Mouse (Mus musculus): ENCODE measurements around the gene Tmem86a.

DNA sequence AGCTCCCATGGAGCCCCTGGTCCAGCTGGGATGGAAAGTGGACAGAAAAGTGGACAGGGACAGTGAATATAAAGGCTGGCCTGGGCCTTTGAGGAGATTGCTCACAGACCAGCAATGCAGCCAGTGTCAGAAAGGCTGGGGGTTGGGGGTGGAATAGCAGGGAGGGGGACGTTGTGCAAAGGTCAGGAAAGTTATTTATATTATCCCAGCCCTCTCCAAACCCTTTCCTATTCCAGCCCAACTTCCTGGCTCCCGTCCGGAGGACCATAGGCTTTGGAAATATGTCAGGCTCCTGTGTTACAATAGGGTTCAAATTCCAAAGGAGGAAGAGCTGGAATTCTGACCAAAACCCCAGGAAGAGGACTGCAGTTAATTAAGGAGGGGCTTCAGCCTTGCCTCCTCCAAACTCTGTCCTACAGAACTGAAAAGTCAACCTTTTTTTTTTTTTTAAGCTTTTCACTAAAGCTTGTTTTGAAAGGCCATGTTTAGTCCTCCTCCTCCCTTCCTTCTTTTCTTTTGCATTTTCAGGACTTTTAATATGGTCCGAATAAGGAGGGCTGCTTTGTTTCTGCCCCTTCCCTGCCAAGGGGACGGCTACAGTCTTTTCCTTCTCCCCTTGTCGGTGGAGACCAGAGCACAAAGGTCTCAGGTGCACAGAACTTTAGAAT is 7.4 kb upstream of the Tmem86a start:
- TF ChIP-seq CTCF (IDR thresholded peaks at IDR 0.05; ENCODE audit: low read depth) (no peak), EP300 (optimal IDR thresholded peaks at IDR 0.05) (no peak)
